Mouse (Mus musculus) hindbrain, embryonic 16.5 days (tissue): ENCODE results near the gene Cxadr. TPM values are rescaled to one million over a fixed set of nuclear protein-coding genes. Genes with fewer than 3 reads are reported as not detected.

Source experiments
- ATAC-seq: fragments of 200-750 bp; cut with Nextera tagmentation; 2 replicates; pipeline ENCODE4 v1.8.0; 2017; ENCODE audit warnings: moderate TSS enrichment, moderate library complexity
- H3K27ac ChIP-seq: fragments of 300-500 bp; sonication (generic); 2 replicates; pipeline ENCODE4 v1.5.1; 2014; ENCODE audit warnings: low read depth, mild to moderate bottlenecking, control low read depth, low read length, moderate library complexity
- H3K27me3 ChIP-seq: fragments of 300-500 bp; sonication (generic); replicated peaks from 2 replicates; pipeline ENCODE4 v1.6.1; 2014; ENCODE audit warnings: low read length; ENCODE audit not compliant: control insufficient read depth, insufficient read depth
- H3K36me3 ChIP-seq: fragments of 300-500 bp; sonication (generic); 2 replicates; pipeline ENCODE4 v1.6.1; 2014; ENCODE audit warnings: mild to moderate bottlenecking, low read length, moderate library complexity, mixed read lengths; ENCODE audit not compliant: control insufficient read depth, insufficient read depth
- H3K4me1 ChIP-seq: fragments of 300-500 bp; sonication (generic); 2 replicates; pipeline ENCODE4 v1.6.1; 2014; ENCODE audit warnings: low read depth, low read length; ENCODE audit not compliant: control insufficient read depth, insufficient read depth
- H3K4me2 ChIP-seq: fragments of 300-500 bp; sonication (generic); 2 replicates; pipeline ENCODE4 v1.6.1; 2014; ENCODE audit warnings: mild to moderate bottlenecking, low read length, control low read depth, moderate library complexity
- H3K4me3 ChIP-seq: fragments of 300-500 bp; sonication (generic); 2 replicates; pipeline ENCODE4 v1.5.1; 2014; ENCODE audit warnings: mild to moderate bottlenecking, low read length, control low read depth, moderate library complexity
- H3K9ac ChIP-seq: fragments of 300-500 bp; sonication (generic); 2 replicates; pipeline ENCODE4 v1.6.1; 2014; ENCODE audit warnings: low read depth, mild to moderate bottlenecking, control low read depth, low read length, moderate library complexity
- H3K9me3 ChIP-seq: fragments of 300-500 bp; sonication (generic); 2 replicates; pipeline ENCODE4 v1.6.1; 2014; ENCODE audit warnings: mild to moderate bottlenecking, low read length, moderate library complexity; ENCODE audit not compliant: control insufficient read depth
- WGBS: fragments of 180-500 bp; shearing (Covaris S2); extraction: QIAGEN DNeasy Blood & Tissue Kit; methylation state at CpG from one replicate; pipeline ENCODE4 v1.1.7; 2014; 5-methylcytosine and 5-hydroxymethylcytosine counted together
- polyA plus RNA-seq: library from polyadenylated mRNA; unstranded; fragments of >200 nt; fragmentation: Nextera tagmentation; extraction: Ambion mirVana; gene quantifications from 2 replicates; pipeline ENCODE4 v1.2.1, GENCODE M21; 2015

Cxadr gene
- 144 and 156 TPM in 2 replicates for polyA plus RNA-seq

GRCm38 (mm10) chr16:78301183-78301830, at the start of gene Cxadr:
Cxadr (plus strand) TSS chr16:78301489.
- under 1% methylated on average over 27 of the region's 34 CpGs for WGBS
- Histone ChIP-seq H3K27ac (peak within 1 kb of the TSS; percentile 96), H3K4me2 (peak within 1 kb of the TSS; percentile 87), H3K4me1 (peaks cover 15% of the 10 kb centered on the region), H3K9ac (peak within 1 kb of the TSS; percentile 95), H3K27me3 (no peaks in the 10 kb centered on the region), H3K4me3 (peak within 1 kb of the TSS; percentile 89), H3K9me3 (no peaks in the 10 kb centered on the region), H3K36me3 (no peaks in the 10 kb centered on the region)
- peak; percentile 95 for ATAC-seq

- WGBS = 81% methylated on average over 4 of the region's 4 CpGs
- Histone ChIP-seq H3K36me3 (no peaks in the 10 kb centered on the region), H3K27me3 (no peaks in the 10 kb centered on the region), H3K9me3 (no peaks in the 10 kb centered on the region), H3K4me1 (no peaks in the 10 kb centered on the region), H3K4me3 (no peak overlapping the region), H3K4me2 (no peak overlapping the region), H3K27ac (no peak overlapping the region), H3K9ac (no peak overlapping the region)
- no peak for ATAC-seq
These were observed 42.3 kb upstream of the Cxadr start for GRCm38 (mm10) chr16:78258989-78259388.

GRCm38 (mm10) chr16:78260070-78260879, 41.0 kb upstream of the Cxadr start:
- H3K4me1 ChIP-seq = peaks cover 7% of the 10 kb centered on the region
- 82% methylated on average over 10 of the region's 10 CpGs for WGBS
- no peak for ATAC-seq
- H3K4me2 ChIP-seq = no peak overlapping the region
- no peak overlapping the region for H3K4me3 ChIP-seq
- no peak overlapping the region for H3K27ac ChIP-seq
- no peaks in the 10 kb centered on the region for H3K27me3 ChIP-seq
- no peaks in the 10 kb centered on the region for H3K9me3 ChIP-seq
- no peak overlapping the region for H3K9ac ChIP-seq
- no peaks in the 10 kb centered on the region for H3K36me3 ChIP-seq

GRCm38 (mm10) chr16:78261520-78261919, 39.8 kb upstream of the Cxadr start:
- Histone ChIP-seq H3K4me2 (no peak overlapping the region), H3K9ac (no peak overlapping the region), H3K36me3 (no peaks in the 10 kb centered on the region), H3K27me3 (no peaks in the 10 kb centered on the region), H3K9me3 (no peaks in the 10 kb centered on the region), H3K4me3 (no peak overlapping the region), H3K4me1 (peaks cover 8% of the 10 kb centered on the region), H3K27ac (no peak overlapping the region)
- WGBS = 75% methylated on average over 3 of the region's 3 CpGs
- ATAC-seq = no peak

GRCm38 (mm10) chr16:78264442-78265150, 36.7 kb upstream of the Cxadr start:
- Histone ChIP-seq H3K9ac (peak overlapping the region; percentile 15; the same call in 1 of the 2 replicates), H3K9me3 (no peaks in the 10 kb centered on the region), H3K27me3 (no peaks in the 10 kb centered on the region), H3K36me3 (no peaks in the 10 kb centered on the region), H3K4me1 (peaks cover 8% of the 10 kb centered on the region), H3K4me2 (peak overlapping the region; percentile 62), H3K27ac (no peak overlapping the region), H3K4me3 (peak overlapping the region; percentile 40)
- ATAC-seq = no peak
- WGBS = 11% methylated on average over 16 of the region's 16 CpGs

GRCm38 (mm10) chr16:78265151-78265590, 36.1 kb upstream of the Cxadr start:
- no peak for ATAC-seq
- H3K36me3 ChIP-seq = no peaks in the 10 kb centered on the region
- H3K4me3 ChIP-seq = peak overlapping the region; percentile 40
- H3K4me2 ChIP-seq = peak overlapping the region; percentile 62
- H3K27me3 ChIP-seq = no peaks in the 10 kb centered on the region
- H3K4me1 ChIP-seq = peaks cover 8% of the 10 kb centered on the region
- no peaks in the 10 kb centered on the region for H3K9me3 ChIP-seq
- H3K9ac ChIP-seq = peak overlapping the region; percentile 15; the same call in 1 of the 2 replicates
- under 1% methylated on average over 7 of the region's 7 CpGs for WGBS
- no peak overlapping the region for H3K27ac ChIP-seq

- no peak overlapping the region for H3K27ac ChIP-seq
- no peak for ATAC-seq
- H3K36me3 ChIP-seq = no peaks in the 10 kb centered on the region
- no peak overlapping the region for H3K4me2 ChIP-seq
- no peaks in the 10 kb centered on the region for H3K9me3 ChIP-seq
- WGBS = 42% methylated on average over 11 of the region's 11 CpGs
- H3K9ac ChIP-seq = no peak overlapping the region
- H3K27me3 ChIP-seq = no peaks in the 10 kb centered on the region
- H3K4me1 ChIP-seq = peaks cover 8% of the 10 kb centered on the region
- no peak overlapping the region for H3K4me3 ChIP-seq
These were observed 35.5 kb upstream of the Cxadr start for GRCm38 (mm10) chr16:78265826-78266225.

- no peak overlapping the region for H3K9ac ChIP-seq
- no peak overlapping the region for H3K4me2 ChIP-seq
- peaks cover 8% of the 10 kb centered on the region for H3K4me1 ChIP-seq
- ATAC-seq = no peak
- H3K27ac ChIP-seq = no peak overlapping the region
- no peak overlapping the region for H3K4me3 ChIP-seq
- no peaks in the 10 kb centered on the region for H3K9me3 ChIP-seq
- H3K36me3 ChIP-seq = no peaks in the 10 kb centered on the region
- no peaks in the 10 kb centered on the region for H3K27me3 ChIP-seq
These were observed 33.8 kb upstream of the Cxadr start for GRCm38 (mm10) chr16:78267453-78267852.

- H3K9ac ChIP-seq = no peak overlapping the region
- no peak overlapping the region for H3K27ac ChIP-seq
- H3K9me3 ChIP-seq = no peaks in the 10 kb centered on the region
- H3K36me3 ChIP-seq = no peaks in the 10 kb centered on the region
- 89% methylated on average over 3 of the region's 3 CpGs for WGBS
- no peak overlapping the region for H3K4me3 ChIP-seq
- peaks cover 8% of the 10 kb centered on the region for H3K4me1 ChIP-seq
- no peak overlapping the region for H3K4me2 ChIP-seq
- H3K27me3 ChIP-seq = no peaks in the 10 kb centered on the region
- no peak for ATAC-seq
These were observed 33.1 kb upstream of the Cxadr start for GRCm38 (mm10) chr16:78268167-78268566.
